Mouse (Mus musculus) kidney, adult 8-10 months (tissue): ENCODE results near the gene Capn8.

Experiments
- DNase-seq, 2 experiments: peaks; one replicate each; pipeline ENCODE4 v3.0.0; 2022

The Capn8 gene

GRCm38 (mm10) chr1:182564408-182565120, at the start of gene Capn8:
Capn8 (plus strand) TSS chr1:182565007.
- DNase-seq: peak in 1 of 2 experiments; percentile 19

GRCm38 (mm10) chr1:182516758-182517676, 47.8 kb upstream of the Capn8 start, which contains the start of gene Capn2:
Capn2 (minus strand) TSS chr1:182517608.
- peak; percentile 79 to 85 for DNase-seq

- no peak for DNase-seq
Observed at GRCm38 (mm10) chr1:182517677-182518011, 47.2 kb upstream of the Capn8 start.

- DNase-seq: no peak
Observed at GRCm38 (mm10) chr1:182518143-182518680, 46.6 kb upstream of the Capn8 start.

GRCm38 (mm10) chr1:182518811-182519210, 46.0 kb upstream of the Capn8 start:
- no peak for DNase-seq

GRCm38 (mm10) chr1:182519341-182519740, 45.5 kb upstream of the Capn8 start:
- no peak for DNase-seq

GRCm38 (mm10) chr1:182520091-182520937, 44.5 kb upstream of the Capn8 start:
- no peak for DNase-seq

GRCm38 (mm10) chr1:182520938-182521500, 43.8 kb upstream of the Capn8 start:
- no peak for DNase-seq

GRCm38 (mm10) chr1:182522961-182523360, 41.8 kb upstream of the Capn8 start:
- no peak for DNase-seq

GRCm38 (mm10) chr1:182523692-182524091, 41.1 kb upstream of the Capn8 start:
- DNase-seq: no peak

- no peak for DNase-seq
Observed at GRCm38 (mm10) chr1:182525601-182526000, 39.2 kb upstream of the Capn8 start.

GRCm38 (mm10) chr1:182527261-182527766, 37.5 kb upstream of the Capn8 start:
- DNase-seq: no peak

- DNase-seq: no peak
Observed at GRCm38 (mm10) chr1:182527921-182528858, 36.6 kb upstream of the Capn8 start.

- no peak for DNase-seq
Observed at GRCm38 (mm10) chr1:182533583-182533982, 31.2 kb upstream of the Capn8 start.

GRCm38 (mm10) chr1:182535080-182535481, 29.7 kb upstream of the Capn8 start:
- DNase-seq: no peak

- peak; percentile 70 to 81 for DNase-seq
Observed at GRCm38 (mm10) chr1:182539023-182539940, 25.5 kb upstream of the Capn8 start.

- DNase-seq: no peak
Observed at GRCm38 (mm10) chr1:182542110-182542509, 22.7 kb upstream of the Capn8 start.

GRCm38 (mm10) chr1:182543136-182543535, 21.7 kb upstream of the Capn8 start:
- DNase-seq: no peak

GRCm38 (mm10) chr1:182543906-182544305, 20.9 kb upstream of the Capn8 start:
- no peak for DNase-seq

- DNase-seq: no peak
Observed at GRCm38 (mm10) chr1:182550761-182551160, 14.0 kb upstream of the Capn8 start.
